Mouse (Mus musculus) adrenal gland, postnatal 4 days (tissue): Measurements from ENCODE around the gene Nrp1. TPM values are rescaled to one million over a fixed set of nuclear protein-coding genes. Genes with fewer than 3 reads are reported as not detected.

Experiments
- DNase-seq, 2 experiments: peaks; one replicate each; pipeline ENCODE4 v3.0.0; 2021 to 2022; ENCODE audit warnings: low spot score in 2 of 2, mixed read lengths in 2 of 2
- microRNA-seq: library from miRNA; unstranded; fragments of <30 nt; microRNA quantifications from one replicate; pipeline ENCODE4 v1.2.0, GENCODE M21; 2021
- total RNA-seq, 2 experiments: library from RNA; stranded (reverse); gene quantifications; 2 replicates each; pipeline ENCODE4 v1.2.3; 2021

Nrp1 gene
- total RNA-seq, 2 experiments from 2014 or later: 95.7 to 115 TPM

DNA sequence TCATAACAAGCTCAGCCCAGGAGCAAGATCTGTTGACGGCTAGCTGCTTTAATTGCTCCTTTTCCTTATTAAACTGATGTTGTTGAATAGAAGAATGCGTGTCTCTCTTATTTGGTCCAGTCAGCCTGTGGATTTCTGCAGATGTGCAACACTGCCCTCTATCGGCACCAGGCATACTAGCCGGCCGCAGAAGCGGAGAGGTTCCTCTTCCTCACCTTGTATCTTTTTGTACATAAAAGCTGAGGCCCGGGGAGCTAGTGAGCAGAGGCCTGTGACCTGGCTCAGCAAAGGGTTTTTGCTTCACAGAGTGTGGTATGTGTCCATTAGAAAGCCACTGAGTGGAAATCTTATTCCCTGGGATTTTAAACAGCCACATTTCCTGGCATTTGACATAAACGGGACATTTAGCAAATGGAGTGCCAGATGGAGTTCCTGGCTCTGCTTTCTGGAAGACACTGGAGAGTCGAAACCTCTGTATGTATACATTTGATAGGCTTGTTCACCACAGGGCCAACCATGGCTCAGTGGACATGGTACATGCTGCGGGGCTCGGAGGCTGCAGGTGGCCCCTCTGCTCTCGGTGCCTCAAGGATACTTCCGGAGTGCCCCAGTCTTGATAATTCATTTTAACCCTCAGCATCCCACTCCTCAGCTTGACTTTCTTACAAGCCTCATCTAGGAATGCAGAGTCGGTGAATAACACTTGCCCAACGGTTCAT is 193.2 kb downstream of the Nrp1 start:
- peak; percentile 41 to 47 for DNase-seq

Small RNA genes lying within 50 kb of the gene (microRNA-seq; reads per million reads assigned to microRNA genes)
- 1.3 reads per million for gene Mir1903
